8 mouse cellular contexts compared by ENCODE assay signal in genomic region chr2:166574934-166575333, GRCm38 (mm10).
A peak's percentile ranks its signal among the peaks of the same experiment; 100 is the strongest.
DNase-seq lines count a peak whose midpoint lies in the region; ATAC-seq and TF ChIP-seq lines count a peak whose summit lies in the region.

No protein-coding gene starts in this region.

- peak; percentile 22; the same call in 1 of the 2 replicates for ATAC-seq in cerebellum, adult (ENCODE audit: insufficient number of reproducible peaks, low FRiP score, low TSS enrichment)
- ATAC-seq in forebrain, embryonic 14.5 days, result peak; percentile 37; the same call in 1 of the 2 replicates
- ATAC-seq in intestine, embryonic 15.5 days, result peak; percentile 15
- no peak for ATAC-seq in limb, embryonic 14.5 days (ENCODE audit: low FRiP score, low read depth)

- no peaks in the 10 kb centered on the region for H3K4me1 ChIP-seq in forebrain, embryonic 14.5 days (ENCODE audit: control insufficient read depth, insufficient read depth, low read length)
- H3K4me1 ChIP-seq in intestine, embryonic 15.5 days (replicated peaks), result peaks cover 20% of the 10 kb centered on the region; the same call in 1 of the 2 replicates
- H3K4me1 ChIP-seq in limb, embryonic 14.5 days (ENCODE audit: control insufficient read depth, insufficient read depth, low read length), result no peaks in the 10 kb centered on the region
- no peaks in the 10 kb centered on the region for H3K4me1 ChIP-seq in testis, adult 2 months (ENCODE audit: control insufficient read depth, insufficient read depth, low read length)

- H3K4me3 ChIP-seq in forebrain, embryonic 14.5 days (ENCODE audit: low read depth, low read length), result no peak overlapping the region
- no peak overlapping the region for H3K4me3 ChIP-seq in intestine, embryonic 15.5 days (replicated peaks)
- H3K4me3 ChIP-seq in limb, embryonic 14.5 days (replicated peaks; ENCODE audit: low read length), result no peak overlapping the region
- H3K4me3 ChIP-seq in testis, adult 2 months (ENCODE audit: control insufficient read depth, low read depth, low read length), result no peak overlapping the region

- H3K36me3 ChIP-seq in forebrain, embryonic 14.5 days (ENCODE audit: control insufficient read depth, insufficient read depth, low read length), result peaks cover 47% of the 10 kb centered on the region
- no peaks in the 10 kb centered on the region for H3K36me3 ChIP-seq in intestine, embryonic 15.5 days
- H3K36me3 ChIP-seq in limb, embryonic 14.5 days (ENCODE audit: control insufficient read depth, insufficient read depth, low read length), result peaks cover 38% of the 10 kb centered on the region
- no peaks in the 10 kb centered on the region for H3K36me3 ChIP-seq in testis, adult 2 months (ENCODE audit: control insufficient read depth, insufficient read depth, low read length)

- peak; percentile 95 for TF ChIP-seq CTCF in testis, adult 2 months (IDR thresholded peaks at IDR 0.05; ENCODE audit: control insufficient read depth, insufficient read depth, insufficient replicate concordance, low read depth, low read length)

- no peak overlapping the region for H3K4me2 ChIP-seq in forebrain, embryonic 14.5 days (ENCODE audit: low read length)
- H3K4me2 ChIP-seq in intestine, embryonic 15.5 days (replicated peaks), result no peak overlapping the region
- H3K4me2 ChIP-seq in limb, embryonic 14.5 days (replicated peaks; ENCODE audit: low read depth, low read length, severe bottlenecking), result no peak overlapping the region

- TF ChIP-seq POLR2A in limb, embryonic 14.5 days (IDR thresholded peaks at IDR 0.05; ENCODE audit: borderline replicate concordance, extremely low read depth, insufficient read depth, insufficient read length), result no peak
- no peak for TF ChIP-seq POLR2A in testis, adult 2 months (IDR thresholded peaks at IDR 0.05; ENCODE audit: control insufficient read depth, low read depth, low read length)

- H3K9me3 ChIP-seq in forebrain, embryonic 14.5 days (replicated peaks; ENCODE audit: control insufficient read depth, low read length), result no peaks in the 10 kb centered on the region
- no peaks in the 10 kb centered on the region for H3K9me3 ChIP-seq in intestine, embryonic 15.5 days
- H3K9me3 ChIP-seq in limb, embryonic 14.5 days (ENCODE audit: control insufficient read depth, low read length), result no peaks in the 10 kb centered on the region

- no peaks in the 10 kb centered on the region for H3K27me3 ChIP-seq in forebrain, embryonic 14.5 days (replicated peaks; ENCODE audit: control insufficient read depth, insufficient read depth, low read length)
- H3K27me3 ChIP-seq in intestine, embryonic 15.5 days (replicated peaks), result no peaks in the 10 kb centered on the region
- H3K27me3 ChIP-seq in limb, embryonic 14.5 days (ENCODE audit: control insufficient read depth, insufficient read depth, low read length), result no peaks in the 10 kb centered on the region
- no peaks in the 10 kb centered on the region for H3K27me3 ChIP-seq in testis, adult 2 months (ENCODE audit: control insufficient read depth, insufficient read depth, low read length)

- no peak overlapping the region for H3K9ac ChIP-seq in forebrain, embryonic 14.5 days (ENCODE audit: low read length)
- H3K9ac ChIP-seq in intestine, embryonic 15.5 days, result no peak overlapping the region
- H3K9ac ChIP-seq in limb, embryonic 14.5 days (ENCODE audit: low read depth, low read length, severe bottlenecking), result no peak overlapping the region

- peak overlapping the region; percentile 33; the same call in 1 of the 2 replicates for H3K27ac ChIP-seq in forebrain, embryonic 14.5 days (ENCODE audit: low read depth, low read length)
- 0 out of 2 replicates have a peak overlapping the region, but pooled peaks have one; percentile 3 for H3K27ac ChIP-seq in intestine, embryonic 15.5 days
- H3K27ac ChIP-seq in limb, embryonic 14.5 days (replicated peaks; ENCODE audit: low read depth, low read length), result no peak overlapping the region
- H3K27ac ChIP-seq in testis, adult 2 months (ENCODE audit: control insufficient read depth, insufficient read depth, low read depth, low read length), result no peak overlapping the region

- DNase-seq in urinary bladder, adult 2 months (ENCODE audit: low spot score), result peak; percentile 41
- no peak for DNase-seq in urinary bladder, postnatal 10 days (ENCODE audit: low spot score)
- DNase-seq in forebrain, embryonic 14.5 days (ENCODE audit: low spot score), result peak; percentile 64
- peak; percentile 57 for DNase-seq in limb, embryonic 14.5 days (ENCODE audit: low spot score)
- DNase-seq in naive thymus-derived CD4-positive, alpha-beta T cell, adult 2 months (ENCODE audit: low read depth), result peak; percentile 76

- 17% methylated on average over 7 of the region's 7 CpGs for WGBS in forebrain, embryonic 14.5 days
- WGBS in intestine, embryonic 15.5 days, result 18% methylated on average over 7 of the region's 7 CpGs
- WGBS in limb, embryonic 14.5 days, result 16% methylated on average over 7 of the region's 7 CpGs

Comparison
In these comparisons a context has a peak if more than half of its experiments do, and no peak if none do; other contexts are left out.
1. H3K27ac ChIP-seq: peak in forebrain, embryonic 14.5 days (single experiment) and intestine, embryonic 15.5 days (single experiment); none in limb, embryonic 14.5 days (single experiment) and testis, adult 2 months (single experiment).